Mouse (Mus musculus): Measurements from ENCODE around the gene Pla2g12a.

Gene Pla2g12a

GRCm38 (mm10) chr3:129898886-129899285 lies 20.5 kb downstream of the Pla2g12a start:
- DNase-seq (ENCODE audit: low read depth, low spot score), result no peak

DNA sequence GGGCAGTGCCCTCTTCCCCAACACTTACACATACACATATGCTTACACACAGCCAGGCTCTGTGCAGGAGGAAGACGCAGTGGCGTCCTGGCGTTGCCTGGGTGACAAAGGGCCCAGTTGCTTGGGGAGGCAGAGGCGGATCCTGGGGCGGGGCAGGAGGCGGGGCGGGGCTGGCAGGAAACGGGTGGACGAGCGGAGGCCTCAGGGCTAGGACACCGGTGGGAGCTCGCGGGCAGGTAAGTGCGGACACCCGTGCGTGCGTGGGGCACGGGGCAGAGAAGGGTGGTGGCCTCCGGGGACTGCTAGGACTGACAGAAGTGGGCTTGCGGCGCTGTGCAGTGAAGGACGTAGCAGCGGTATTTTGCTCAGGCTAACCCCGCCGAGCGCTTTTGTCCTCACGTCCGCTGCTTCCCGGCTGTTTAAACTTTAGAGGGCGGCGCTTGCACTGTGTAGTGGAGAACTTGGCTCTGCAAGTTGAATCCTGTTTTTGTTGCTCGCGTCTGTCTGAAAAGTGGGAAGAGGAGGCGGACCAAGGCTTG lies 22.9 kb downstream of the Pla2g12a start, which contains the start of gene Casp6:
TSS of gene Casp6 (plus strand) at position 155 of the 539 bp plus-strand sequence.
- DNase-seq (ENCODE audit: low read depth, low spot score), result peak; percentile 79

- DNase-seq (ENCODE audit: low read depth, low spot score), result no peak
Observed at GRCm38 (mm10) chr3:129903369-129903768, 25.0 kb downstream of the Pla2g12a start.

DNA sequence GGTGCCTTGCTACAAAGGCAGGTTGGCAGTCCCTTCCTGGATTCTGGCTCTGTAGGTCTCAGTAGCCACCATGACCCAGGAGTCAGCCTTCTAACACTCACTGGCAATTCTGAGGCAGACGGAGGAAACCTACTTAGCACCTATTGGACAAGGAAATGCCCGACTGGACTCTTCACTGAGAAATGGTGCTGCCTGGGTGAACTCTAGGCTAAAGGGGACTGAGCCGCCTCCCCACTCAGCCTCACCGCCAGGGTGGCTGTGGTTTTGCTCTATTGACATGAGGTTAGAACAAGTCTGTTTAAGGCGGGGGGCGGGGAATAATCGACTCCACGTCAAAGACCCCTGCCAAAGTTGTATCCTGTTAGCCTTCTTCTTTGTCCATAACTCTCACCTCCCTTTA lies 25.5 kb downstream of the Pla2g12a start:
- DNase-seq (ENCODE audit: low read depth, low spot score), result no peak

GRCm38 (mm10) chr3:129904381-129905132 lies 26.2 kb downstream of the Pla2g12a start:
- no peak for DNase-seq (ENCODE audit: low read depth, low spot score)

DNA sequence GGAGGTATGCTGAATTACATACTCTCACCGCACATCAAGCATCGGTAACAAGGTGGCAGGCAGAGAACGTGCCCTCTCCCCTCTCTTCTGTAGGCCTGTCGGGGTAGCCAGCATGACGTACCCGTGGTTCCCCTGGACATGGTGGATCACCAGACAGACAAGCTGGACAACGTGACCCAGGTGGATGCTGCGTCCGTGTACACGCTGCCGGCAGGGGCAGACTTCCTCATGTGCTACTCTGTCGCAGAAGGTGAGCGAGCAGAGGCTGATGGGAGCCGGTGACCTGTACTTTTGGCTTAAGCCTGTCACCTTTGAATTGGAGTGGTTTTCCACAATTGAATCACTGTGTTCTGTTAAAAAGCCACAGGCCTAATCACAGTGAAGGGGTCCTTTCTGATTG lies 33.6 kb downstream of the Pla2g12a start:
- DNase-seq (ENCODE audit: low read depth, low spot score), result no peak

DNA sequence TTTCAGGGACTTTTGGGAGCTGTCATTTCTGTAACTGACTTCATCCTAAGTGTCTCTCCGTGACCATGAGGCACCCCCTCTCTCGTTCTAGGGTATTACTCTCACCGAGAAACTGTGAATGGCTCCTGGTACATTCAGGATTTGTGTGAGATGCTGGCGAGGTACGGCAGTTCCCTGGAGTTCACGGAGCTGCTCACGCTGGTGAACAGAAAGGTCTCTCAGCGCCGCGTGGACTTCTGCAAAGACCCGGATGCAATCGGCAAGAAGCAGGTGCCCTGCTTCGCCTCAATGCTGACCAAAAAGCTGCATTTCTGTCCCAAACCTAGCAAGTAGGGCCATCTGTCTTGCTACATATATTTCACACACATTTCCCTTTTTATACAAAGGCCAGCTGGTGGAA lies 34.8 kb downstream of the Pla2g12a start:
- no peak for DNase-seq (ENCODE audit: low read depth, low spot score)

DNA sequence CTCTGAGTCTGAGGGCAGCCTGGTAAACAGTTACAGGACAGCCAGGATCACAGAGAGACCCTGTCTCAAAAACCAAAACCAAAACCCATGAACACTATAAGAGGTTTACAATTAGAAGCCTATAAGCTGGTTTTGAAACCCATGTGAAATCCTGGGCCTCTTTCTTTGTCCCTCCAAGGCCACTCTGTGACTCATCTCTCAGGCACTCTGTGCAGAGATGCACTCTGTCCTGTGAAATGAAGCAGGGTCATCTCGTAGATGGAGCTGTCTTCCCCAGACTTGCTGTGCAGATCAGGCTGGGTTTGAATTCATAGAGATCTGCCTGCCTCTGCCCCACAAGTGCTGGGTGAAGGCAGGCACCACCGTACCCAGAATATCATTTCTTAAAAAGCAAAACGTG lies 39.0 kb downstream of the Pla2g12a start:
- no peak for DNase-seq (ENCODE audit: low read depth, low spot score)

DNA sequence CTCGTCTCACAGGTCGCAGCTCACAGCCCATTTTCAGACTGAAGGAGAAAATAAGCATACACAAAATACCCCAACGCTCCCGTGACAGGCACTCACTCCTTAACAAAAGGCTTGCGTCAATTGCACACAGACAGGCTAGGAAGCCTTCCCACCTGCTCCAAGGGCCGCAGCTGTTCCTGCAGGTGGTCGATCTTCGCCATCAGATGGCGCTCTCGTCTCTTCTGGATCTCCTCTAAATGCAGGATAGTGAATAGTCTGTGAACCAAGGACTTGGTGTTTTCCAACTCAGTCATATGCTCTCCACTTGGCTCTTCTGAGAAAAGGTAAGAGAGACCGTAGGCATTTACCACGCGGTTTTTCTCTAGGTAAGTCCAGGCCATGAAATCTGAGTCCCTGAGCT lies 40.0 kb downstream of the Pla2g12a start:
- DNase-seq (ENCODE audit: low read depth, low spot score), result peak; percentile 72

GRCm38 (mm10) chr3:129923581-129923980 lies 45.2 kb downstream of the Pla2g12a start:
- no peak for DNase-seq (ENCODE audit: low read depth, low spot score)

GRCm38 (mm10) chr3:129925861-129926260 lies 47.5 kb downstream of the Pla2g12a start:
- no peak for DNase-seq (ENCODE audit: low read depth, low spot score)

GRCm38 (mm10) chr3:129930213-129930778 lies 51.9 kb downstream of the Pla2g12a start:
- DNase-seq (ENCODE audit: low read depth, low spot score), result no peak

- peak; percentile 32 for DNase-seq (ENCODE audit: low read depth, low spot score)
Observed at GRCm38 (mm10) chr3:129932443-129932842, 54.0 kb downstream of the Pla2g12a start.

GRCm38 (mm10) chr3:129936561-129936960 lies 58.2 kb downstream of the Pla2g12a start:
- DNase-seq (ENCODE audit: low read depth, low spot score), result no peak

- no peak for DNase-seq (ENCODE audit: low read depth, low spot score)
Observed at GRCm38 (mm10) chr3:129937848-129938247, 59.4 kb downstream of the Pla2g12a start.

- no peak for DNase-seq (ENCODE audit: low read depth, low spot score)
Observed at GRCm38 (mm10) chr3:129939058-129939457, 60.7 kb downstream of the Pla2g12a start.

GRCm38 (mm10) chr3:129940780-129941179 lies 62.4 kb downstream of the Pla2g12a start:
- DNase-seq (ENCODE audit: low read depth, low spot score), result no peak

DNA sequence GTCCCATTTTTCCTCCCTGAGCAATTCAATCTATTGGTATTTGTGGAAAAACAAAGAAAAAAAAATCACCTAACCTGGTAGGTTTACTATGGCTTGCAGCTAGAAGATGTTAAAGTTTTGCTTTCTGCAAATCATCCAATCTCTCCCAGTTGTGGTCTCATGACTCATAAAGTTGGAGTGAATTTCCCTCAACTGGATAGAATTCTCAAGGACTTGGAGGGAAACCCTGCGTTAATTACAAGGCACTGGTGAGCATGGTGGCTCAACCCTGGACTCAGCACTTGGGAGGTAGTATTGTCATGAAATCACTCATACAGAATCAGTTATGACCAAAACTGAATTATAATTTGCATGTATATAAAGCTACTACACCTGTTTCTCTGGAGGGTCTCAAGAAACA lies 62.9 kb downstream of the Pla2g12a start:
- DNase-seq (ENCODE audit: low read depth, low spot score), result no peak

DNA sequence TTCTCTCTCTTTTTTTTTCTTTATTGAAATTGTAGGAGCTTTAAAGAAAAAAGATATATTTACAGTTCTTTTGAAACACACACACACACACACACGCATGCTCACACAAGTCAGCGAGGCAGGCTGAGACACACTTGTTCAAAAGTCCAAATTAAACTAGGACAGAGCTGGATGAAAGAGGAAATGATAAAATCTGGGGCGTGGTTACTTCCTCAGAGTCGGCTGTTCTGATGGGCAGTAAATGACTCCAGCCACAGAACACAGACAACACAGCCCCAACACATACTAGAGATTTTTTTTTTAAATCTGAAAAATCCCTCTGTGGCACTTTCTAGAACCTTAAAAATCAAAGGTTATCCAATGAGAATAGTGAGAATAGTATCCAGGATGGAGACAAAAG lies 65.4 kb downstream of the Pla2g12a start:
- DNase-seq (ENCODE audit: low read depth, low spot score), result no peak
